Mouse (Mus musculus) hindbrain, embryonic 10.5 days (tissue): ENCODE measurements around the gene Ankfy1. TPM values are rescaled to one million over a fixed set of nuclear protein-coding genes. Genes with fewer than 3 reads are reported as not detected.
A peak's percentile ranks its signal among the peaks of the same experiment; 100 is the strongest.
"Not testable (repeated sequence)": the region's sequence is repeated elsewhere in the genome, so short reads cannot be mapped to it uniquely, and the experiment has no call there.

Source experiments
- DNase-seq: peaks from one replicate; pipeline ENCODE4 v3.0.0-alpha.2; 2017; ENCODE audit warnings: low spot score
- H3K27ac ChIP-seq: fragments of 300-500 bp; sonication (generic); 2 replicates; pipeline ENCODE4 v1.5.1; 2016; ENCODE audit warnings: mild to moderate bottlenecking, moderate library complexity
- H3K27me3 ChIP-seq: fragments of 300-500 bp; sonication (generic); 2 replicates; pipeline ENCODE4 v1.6.1; 2016; ENCODE audit warnings: mild to moderate bottlenecking; ENCODE audit not compliant: poor library complexity, insufficient read depth, severe bottlenecking
- H3K36me3 ChIP-seq: fragments of 300-500 bp; sonication (generic); 2 replicates; pipeline ENCODE4 v1.6.1; 2016; ENCODE audit warnings: mild to moderate bottlenecking, moderate library complexity
- H3K4me1 ChIP-seq: fragments of 300-500 bp; sonication (generic); replicated peaks from 2 replicates; pipeline ENCODE4 v1.6.1; 2016; ENCODE audit warnings: mild to moderate bottlenecking
- H3K4me3 ChIP-seq: fragments of 300-500 bp; sonication (generic); 2 replicates; pipeline ENCODE4 v1.5.1; 2016; ENCODE audit warnings: mild to moderate bottlenecking, moderate library complexity
- H3K9me3 ChIP-seq: fragments of 300-500 bp; sonication (generic); 2 replicates; pipeline ENCODE4 v1.6.1; 2016; ENCODE audit warnings: mild to moderate bottlenecking, moderate library complexity
- WGBS: fragments of 180-500 bp; shearing (Covaris S2); methylation state at CpG from one replicate; pipeline ENCODE4 v1.1.7; 2016; 5-methylcytosine and 5-hydroxymethylcytosine counted together
- polyA plus RNA-seq: library from polyadenylated mRNA; unstranded; fragments of >200 nt; fragmentation: Nextera tagmentation; extraction: Ambion mirVana; gene quantifications from 2 replicates; pipeline ENCODE4 v1.2.1, GENCODE M21; 2016

Ankfy1 gene
- polyA plus RNA-seq, 1 experiment from 2014 or later = 26.8 TPM

- no peak overlapping the region for H3K27ac ChIP-seq
- no peak overlapping the region for H3K4me3 ChIP-seq
- H3K27me3 ChIP-seq = no peaks in the 10 kb centered on the region
- DNase-seq = no peak
- no peaks in the 10 kb centered on the region for H3K9me3 ChIP-seq
- peaks cover 35% of the 10 kb centered on the region for H3K36me3 ChIP-seq
- H3K4me1 ChIP-seq = peaks cover 24% of the 10 kb centered on the region
Measured at GRCm38 (mm10) chr11:72686697-72687096, 3.1 kb upstream of the Ankfy1 start.

GRCm38 (mm10) chr11:72688242-72688641 lies 1.6 kb upstream of the Ankfy1 start:
- Histone ChIP-seq H3K27ac (no peak overlapping the region), H3K9me3 (no peaks in the 10 kb centered on the region), H3K4me1 (peaks cover 24% of the 10 kb centered on the region), H3K36me3 (peaks cover 24% of the 10 kb centered on the region), H3K4me3 (no peak overlapping the region), H3K27me3 (no peaks in the 10 kb centered on the region)
- WGBS = 4% methylated on average over 5 of the region's 5 CpGs
- peak; percentile 19 for DNase-seq

- Histone ChIP-seq H3K4me1 (peaks cover 24% of the 10 kb centered on the region), H3K4me3 (peak overlapping the region; percentile 76), H3K36me3 (peaks cover 21% of the 10 kb centered on the region), H3K9me3 (no peaks in the 10 kb centered on the region), H3K27me3 (no peaks in the 10 kb centered on the region), H3K27ac (peak overlapping the region; percentile 97)
- DNase-seq = no peak
- WGBS = 75% methylated on average over 3 of the region's 3 CpGs
Measured at GRCm38 (mm10) chr11:72689115-72689514, 691 bp upstream of the Ankfy1 start.

GRCm38 (mm10) chr11:72692353-72692752 lies 2.5 kb downstream of the Ankfy1 start:
- Histone ChIP-seq H3K36me3 (peaks cover 28% of the 10 kb centered on the region), H3K4me1 (peaks cover 24% of the 10 kb centered on the region), H3K4me3 (no peak overlapping the region), H3K27me3 (no peaks in the 10 kb centered on the region), H3K9me3 (no peaks in the 10 kb centered on the region), H3K27ac (no peak overlapping the region)
- DNase-seq = no peak
- WGBS = 88% methylated on average over 4 of the region's 4 CpGs

GRCm38 (mm10) chr11:72695025-72695424 lies 5.2 kb downstream of the Ankfy1 start:
- no peaks in the 10 kb centered on the region for H3K27me3 ChIP-seq
- WGBS = 96% methylated on average over 3 of the region's 3 CpGs
- H3K4me3 ChIP-seq = no peak overlapping the region
- H3K9me3 ChIP-seq = no peaks in the 10 kb centered on the region
- no peak for DNase-seq
- H3K27ac ChIP-seq = no peak overlapping the region
- H3K4me1 ChIP-seq = peaks cover 12% of the 10 kb centered on the region
- H3K36me3 ChIP-seq = peaks cover 31% of the 10 kb centered on the region

GRCm38 (mm10) chr11:72696368-72696971 lies 6.7 kb downstream of the Ankfy1 start:
- Histone ChIP-seq H3K36me3 (peaks cover 31% of the 10 kb centered on the region), H3K4me1 (peaks cover 2% of the 10 kb centered on the region), H3K9me3 (no peaks in the 10 kb centered on the region), H3K27ac (no peak overlapping the region), H3K27me3 (no peaks in the 10 kb centered on the region), H3K4me3 (no peak overlapping the region)
- DNase-seq = no peak
- 89% methylated on average over 2 of the region's 2 CpGs for WGBS

- DNase-seq = no peak
- no peaks in the 10 kb centered on the region for H3K4me1 ChIP-seq
- no peak overlapping the region for H3K27ac ChIP-seq
- peaks cover 37% of the 10 kb centered on the region for H3K36me3 ChIP-seq
- H3K27me3 ChIP-seq = no peaks in the 10 kb centered on the region
- H3K9me3 ChIP-seq = no peaks in the 10 kb centered on the region
- H3K4me3 ChIP-seq = no peak overlapping the region
Measured at GRCm38 (mm10) chr11:72697323-72697722, 7.5 kb downstream of the Ankfy1 start.

GRCm38 (mm10) chr11:72705111-72705510 lies 15.3 kb downstream of the Ankfy1 start:
- DNase-seq, H3K27me3 ChIP-seq: not testable (repeated sequence)
- WGBS = 93% methylated on average over 2 of the region's 2 CpGs

GRCm38 (mm10) chr11:72712721-72713120 lies 22.9 kb downstream of the Ankfy1 start:
- Histone ChIP-seq H3K27me3 (no peaks in the 10 kb centered on the region), H3K9me3 (no peaks in the 10 kb centered on the region), H3K4me3 (no peak overlapping the region), H3K4me1 (no peaks in the 10 kb centered on the region), H3K27ac (no peak overlapping the region), H3K36me3 (peaks cover 55% of the 10 kb centered on the region)
- WGBS = 98% methylated on average over 5 of the region's 5 CpGs
- no peak for DNase-seq

More at GRCm38 (mm10) chr11:72705111-72705510, 15.3 kb downstream of the Ankfy1 start:
- H3K9me3 ChIP-seq, H3K27ac ChIP-seq, H3K4me3 ChIP-seq, H3K4me1 ChIP-seq: not testable (repeated sequence)
- peaks cover 26% of the 10 kb centered on the region for H3K36me3 ChIP-seq

GRCm38 (mm10) chr11:72718161-72718560 lies 28.4 kb downstream of the Ankfy1 start:
- peaks cover 60% of the 10 kb centered on the region for H3K36me3 ChIP-seq

GRCm38 (mm10) chr11:72723165-72723564 lies 33.4 kb downstream of the Ankfy1 start:
- peaks cover 44% of the 10 kb centered on the region for H3K36me3 ChIP-seq
- H3K9me3 ChIP-seq = no peaks in the 10 kb centered on the region
- no peaks in the 10 kb centered on the region for H3K27me3 ChIP-seq
- no peak for DNase-seq
- 84% methylated on average over 2 of the region's 2 CpGs for WGBS
- no peak overlapping the region for H3K27ac ChIP-seq
- no peaks in the 10 kb centered on the region for H3K4me1 ChIP-seq
- H3K4me3 ChIP-seq = no peak overlapping the region

More at GRCm38 (mm10) chr11:72718161-72718560, 28.4 kb downstream of the Ankfy1 start:
- H3K4me3 ChIP-seq = no peak overlapping the region
- H3K9me3 ChIP-seq = no peaks in the 10 kb centered on the region
- H3K4me1 ChIP-seq = no peaks in the 10 kb centered on the region
- no peaks in the 10 kb centered on the region for H3K27me3 ChIP-seq
- 87% methylated on average over 3 of the region's 3 CpGs for WGBS
- no peak for DNase-seq
- H3K27ac ChIP-seq = no peak overlapping the region

- Histone ChIP-seq H3K9me3 (no peaks in the 10 kb centered on the region), H3K4me3 (no peak overlapping the region), H3K27ac (no peak overlapping the region), H3K4me1 (no peaks in the 10 kb centered on the region), H3K36me3 (peaks cover 50% of the 10 kb centered on the region), H3K27me3 (no peaks in the 10 kb centered on the region)
- no peak for DNase-seq
Measured at GRCm38 (mm10) chr11:72723871-72724270, 34.1 kb downstream of the Ankfy1 start.

- Histone ChIP-seq H3K4me3 (no peak overlapping the region), H3K27me3 (no peaks in the 10 kb centered on the region), H3K27ac (no peak overlapping the region), H3K9me3 (no peaks in the 10 kb centered on the region), H3K36me3 (peaks cover 62% of the 10 kb centered on the region), H3K4me1 (no peaks in the 10 kb centered on the region)
- no peak for DNase-seq
Measured at GRCm38 (mm10) chr11:72726023-72726422, 36.2 kb downstream of the Ankfy1 start.

- 90% methylated on average over 3 of the region's 3 CpGs for WGBS
- H3K27ac ChIP-seq = no peak overlapping the region
- DNase-seq = no peak
- peaks cover 80% of the 10 kb centered on the region for H3K36me3 ChIP-seq
- H3K27me3 ChIP-seq = no peaks in the 10 kb centered on the region
- H3K4me3 ChIP-seq = no peak overlapping the region
- H3K9me3 ChIP-seq = no peaks in the 10 kb centered on the region
- 0 out of 2 replicates have a peak, but pooled peaks cover 8% of the 10 kb centered on the region for H3K4me1 ChIP-seq
Measured at GRCm38 (mm10) chr11:72733736-72734135, 43.9 kb downstream of the Ankfy1 start.
